Mouse (Mus musculus) adrenal gland, postnatal 25 days (tissue): Measurements from ENCODE around the gene Rpl19. TPM values are rescaled to one million over a fixed set of nuclear protein-coding genes. Genes with fewer than 3 reads are reported as not detected.

Source experiments
- DNase-seq: peaks from one replicate; pipeline ENCODE4 v3.0.0; 2021; ENCODE audit warnings: mixed read lengths
- total RNA-seq: library from RNA; stranded (reverse); gene quantifications from 2 replicates; pipeline ENCODE4 v1.2.3, GENCODE M21; 2021

The Rpl19 gene
- total RNA-seq, 1 experiment from 2014 or later = 1,136 TPM

DNA sequence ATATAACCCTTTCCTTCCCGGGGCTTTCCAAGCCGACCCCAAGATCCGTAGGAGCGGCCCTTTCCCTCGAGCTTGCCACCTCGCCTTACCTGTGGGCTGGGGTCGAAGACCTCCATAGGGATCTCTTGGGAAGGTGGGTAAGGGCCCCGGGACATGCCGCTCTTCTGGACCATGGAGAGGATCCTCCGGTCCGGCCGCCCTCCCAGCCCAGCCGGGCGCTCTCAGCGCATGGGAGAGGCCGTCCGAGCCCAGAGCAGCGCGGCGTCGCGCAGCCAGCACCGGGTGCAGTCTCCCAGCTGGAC is 4.3 kb upstream of the Rpl19 start:
- no peak for DNase-seq

DNA sequence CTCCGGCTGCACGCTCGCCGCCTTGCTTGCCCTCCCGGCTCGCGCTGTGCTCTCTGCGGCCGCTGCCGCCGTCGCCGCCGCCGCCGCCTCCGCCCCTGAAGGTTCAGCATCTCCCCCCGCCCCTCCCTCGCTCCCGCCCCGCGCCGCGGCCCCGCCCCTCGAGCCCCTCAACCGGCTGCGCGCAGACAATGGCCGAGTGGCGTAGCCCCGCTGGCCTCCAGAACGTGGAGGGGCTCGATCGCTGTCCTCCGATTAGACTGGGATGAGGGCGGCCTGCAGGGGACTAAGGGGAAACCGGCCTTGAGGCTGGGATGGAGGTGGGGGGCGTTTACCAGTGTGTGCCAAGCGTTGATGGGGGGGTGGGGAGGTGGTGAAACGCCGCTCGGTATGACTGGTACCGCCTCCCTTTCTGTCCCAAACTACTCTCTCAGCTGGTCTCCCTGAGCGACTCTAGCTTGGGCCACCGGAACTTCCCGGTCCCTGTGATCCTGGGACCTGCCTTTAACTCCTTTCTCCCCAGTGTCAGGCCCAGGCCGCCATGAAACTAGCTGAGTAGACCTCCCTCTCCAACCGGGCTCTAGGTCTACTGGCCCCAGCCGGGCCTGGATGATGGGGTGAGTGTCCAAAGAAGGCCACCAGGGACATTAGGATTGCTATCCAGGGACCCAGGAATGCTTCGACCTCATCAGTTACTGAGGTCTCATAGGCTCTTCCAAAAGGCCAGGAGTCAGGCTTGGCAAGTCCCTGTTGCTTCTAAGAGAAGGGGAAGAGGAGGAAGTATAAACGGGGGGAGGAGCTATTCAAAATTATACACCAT is 3.7 kb upstream of the Rpl19 start, which contains the start of gene Cacnb1:
Gene Cacnb1, minus strand, starts transcription at position 480 of the 817 bp plus-strand sequence.
- DNase-seq = peak; percentile 83

DNA sequence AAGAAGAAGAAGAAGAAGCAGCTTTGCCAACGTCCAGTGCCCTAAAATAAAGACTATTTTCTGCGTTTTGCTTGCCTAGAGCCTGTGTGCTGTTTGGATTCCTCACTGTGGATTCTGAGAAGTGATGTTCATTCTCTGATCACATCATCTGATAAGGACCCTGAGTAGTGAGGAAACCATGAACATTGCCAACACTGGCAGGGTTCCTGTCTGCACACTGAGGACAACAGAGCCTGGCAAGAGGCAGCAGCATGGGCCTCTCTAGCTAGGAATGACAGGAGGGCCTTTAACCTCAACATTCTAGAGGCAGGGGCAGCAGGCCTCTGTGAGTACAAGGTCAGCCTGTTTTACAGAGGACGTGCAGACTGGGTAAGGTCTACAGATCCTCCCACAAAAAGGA is 2.0 kb upstream of the Rpl19 start:
- DNase-seq = no peak

DNA sequence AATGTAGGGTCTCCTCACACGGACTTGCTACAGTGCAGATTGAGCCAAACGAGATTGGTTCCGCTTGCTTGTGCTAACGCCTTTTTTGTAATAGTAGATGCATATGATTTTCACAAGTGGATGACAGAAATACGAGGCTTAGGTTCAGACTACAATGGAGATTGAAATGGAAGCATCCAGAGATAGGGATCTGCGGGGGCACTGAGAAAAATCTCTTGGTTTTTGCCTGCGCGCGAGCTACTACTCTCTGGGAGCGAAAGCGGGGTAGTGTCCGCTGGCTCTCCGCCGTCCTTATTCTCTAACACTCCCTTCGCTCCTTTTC is 301 bp upstream of the Rpl19 start:
- DNase-seq = no peak

DNA sequence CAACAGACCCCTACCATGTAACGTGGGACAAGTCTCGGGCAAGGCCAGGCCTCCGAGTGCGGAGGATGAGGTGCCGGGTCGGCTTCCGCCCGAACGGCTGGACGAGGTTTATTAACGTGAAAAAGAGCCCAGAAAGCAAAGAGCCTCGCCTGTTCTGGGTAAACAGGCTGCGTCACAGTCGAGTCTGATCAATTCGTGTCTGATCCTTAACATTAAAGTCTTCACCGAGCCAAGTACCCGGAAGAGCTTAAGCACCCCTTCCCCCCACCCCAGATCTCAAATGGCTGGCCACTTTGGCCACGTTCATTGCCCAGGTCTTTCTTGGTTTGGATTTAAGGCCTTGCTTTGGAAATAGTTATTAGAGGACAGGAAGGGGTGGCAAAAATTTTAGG is 783 bp downstream of the Rpl19 start:
- no peak for DNase-seq

DNA sequence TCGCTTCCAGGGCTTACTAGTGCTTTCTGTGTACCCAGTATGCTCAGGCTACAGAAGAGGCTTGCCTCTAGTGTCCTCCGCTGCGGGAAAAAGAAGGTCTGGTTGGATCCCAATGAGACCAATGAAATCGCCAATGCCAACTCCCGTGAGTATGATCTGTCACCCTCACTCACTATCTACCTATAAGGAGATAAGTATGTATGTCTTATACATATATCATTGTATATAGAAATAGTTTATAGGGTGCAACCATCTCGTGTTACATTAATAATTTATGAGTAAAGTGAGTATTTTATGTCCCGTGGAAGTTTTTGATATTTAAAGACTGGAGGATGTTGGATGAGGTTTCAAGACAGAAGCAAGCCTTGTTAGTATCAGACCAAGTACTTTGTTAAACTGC is 1.3 kb downstream of the Rpl19 start:
- no peak for DNase-seq

DNA sequence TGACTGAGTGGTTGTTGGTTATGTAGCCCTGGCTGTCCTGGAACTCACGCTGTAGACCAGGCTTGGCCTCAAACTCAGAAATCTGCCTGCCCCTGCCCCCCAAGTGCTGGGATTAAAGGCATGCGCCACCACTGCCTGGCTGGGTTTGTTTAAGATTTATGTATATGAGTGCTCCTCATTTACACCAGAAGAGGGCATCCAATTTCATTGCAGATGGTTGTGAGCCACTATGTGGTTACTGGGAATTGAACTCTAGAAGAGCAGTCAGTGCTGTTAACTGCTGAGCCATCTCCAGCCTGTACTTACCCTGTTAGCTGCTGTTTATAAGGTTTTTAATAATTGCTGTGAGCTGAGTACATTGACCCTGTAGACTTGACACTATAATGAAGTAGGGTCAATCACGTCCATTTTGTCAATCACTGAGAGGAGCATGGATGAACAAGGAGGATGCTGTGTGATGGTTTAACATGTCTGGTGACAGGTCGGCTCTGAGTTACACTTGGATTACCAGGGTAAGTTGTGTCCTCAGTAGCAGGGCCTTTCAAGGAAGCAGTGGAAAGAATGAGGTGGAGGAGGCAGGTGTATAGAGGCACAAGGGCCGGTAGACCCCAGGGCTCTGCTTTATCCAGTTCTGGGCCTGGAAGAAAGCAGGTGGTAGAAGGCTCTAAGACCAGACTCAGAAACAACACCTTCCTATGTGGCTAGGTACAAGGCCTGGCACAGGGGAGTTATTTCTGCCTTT is 4.4 kb downstream of the Rpl19 start:
- DNase-seq = no peak

DNA sequence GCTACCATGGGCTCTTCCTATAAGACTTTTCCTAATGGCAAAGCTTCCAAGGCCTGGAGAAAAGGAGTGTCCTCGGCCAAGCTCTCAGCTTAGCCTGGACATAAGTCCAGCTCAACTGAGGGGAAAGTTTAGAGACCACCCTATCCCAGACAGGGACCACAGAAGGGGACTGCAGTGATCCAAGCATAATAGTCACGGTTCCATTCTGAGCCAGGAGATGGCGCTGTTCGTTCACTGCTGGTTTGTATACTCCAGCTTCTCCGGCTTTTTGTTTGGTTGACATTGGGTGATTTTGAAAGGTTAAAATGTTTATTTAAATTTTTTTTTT is 4.9 kb downstream of the Rpl19 start:
- peak; percentile 78 for DNase-seq

DNA sequence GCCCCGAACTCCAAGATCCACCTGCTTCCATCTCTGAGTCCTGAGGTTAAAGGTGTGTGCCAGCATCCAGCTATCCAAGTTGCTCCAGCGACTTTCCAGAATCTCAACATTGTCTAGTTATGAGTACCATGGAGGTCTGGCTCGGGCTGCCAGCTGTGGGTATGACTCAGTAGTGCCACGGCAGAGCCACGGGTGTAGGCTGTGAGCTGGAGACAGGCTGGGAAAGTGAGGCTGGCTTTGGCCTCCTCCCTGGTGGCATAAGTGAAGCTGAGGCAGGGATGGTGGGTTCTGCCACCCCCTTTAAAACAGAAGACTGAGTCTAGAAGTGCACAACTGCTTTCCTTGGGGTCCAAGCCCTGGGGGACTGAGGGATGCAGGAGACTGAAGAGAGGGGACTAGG is 7.6 kb downstream of the Rpl19 start:
- no peak for DNase-seq

DNA sequence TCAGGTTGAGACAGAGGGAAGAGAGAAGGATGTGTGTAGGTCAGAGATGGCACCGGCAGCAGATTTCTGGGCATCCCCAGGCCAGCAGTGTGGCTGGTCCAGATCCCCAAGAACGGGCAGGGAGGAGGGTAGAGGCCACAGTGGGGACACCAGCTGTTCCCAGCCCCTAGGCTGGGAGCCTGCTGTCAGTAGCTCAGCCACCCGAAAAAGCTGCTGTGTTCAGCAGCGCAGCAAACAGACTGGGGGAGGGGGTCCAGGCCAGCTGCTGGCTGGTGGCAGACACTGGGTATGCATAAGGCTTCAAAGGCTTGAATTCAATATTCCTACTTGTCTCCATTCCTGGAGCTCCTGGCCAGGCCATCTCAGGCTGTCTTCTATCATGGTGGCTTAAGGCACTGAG is 8.3 kb downstream of the Rpl19 start:
- no peak for DNase-seq

DNA sequence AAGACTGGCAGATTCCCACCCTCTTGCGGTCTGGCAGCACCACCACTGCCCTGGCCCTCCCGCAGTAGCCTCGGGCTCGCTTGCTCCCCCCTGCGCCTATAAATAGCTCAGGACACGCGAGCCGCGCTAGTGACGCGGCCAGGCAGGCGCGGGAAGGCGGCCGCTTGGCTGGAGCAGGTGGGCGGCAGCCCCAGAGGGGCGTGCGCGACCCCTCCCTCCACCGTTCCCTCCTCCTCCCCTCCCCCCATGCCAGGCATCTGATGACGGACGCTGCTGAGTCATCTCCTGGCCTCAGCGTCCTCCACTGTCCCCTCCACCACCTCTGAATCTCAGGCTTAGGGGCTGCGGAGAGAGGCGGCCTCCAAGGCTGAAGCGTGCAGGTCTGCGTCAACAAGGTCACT is 9.5 kb downstream of the Rpl19 start:
- DNase-seq = peak; percentile 64

DNA sequence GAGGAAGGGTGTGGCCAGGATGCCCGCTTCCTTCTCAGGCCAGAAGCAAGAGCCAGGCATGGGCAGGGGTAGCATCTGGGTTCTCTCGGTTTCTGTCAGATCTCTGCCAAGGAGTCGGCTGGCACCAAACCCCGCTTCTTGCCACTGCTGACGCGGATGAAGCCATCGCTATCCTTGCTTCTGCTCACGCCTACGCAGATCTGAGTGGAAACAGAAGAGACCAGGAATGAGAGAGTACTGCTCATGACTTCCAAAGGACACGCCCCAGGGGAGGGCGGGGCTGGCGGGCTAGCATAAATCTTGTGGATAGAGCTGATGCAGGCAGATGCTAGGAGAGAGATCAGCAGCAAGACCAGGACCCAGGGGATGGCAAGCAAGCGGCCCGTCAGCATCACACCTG is 11.4 kb downstream of the Rpl19 start:
- DNase-seq = no peak

DNA sequence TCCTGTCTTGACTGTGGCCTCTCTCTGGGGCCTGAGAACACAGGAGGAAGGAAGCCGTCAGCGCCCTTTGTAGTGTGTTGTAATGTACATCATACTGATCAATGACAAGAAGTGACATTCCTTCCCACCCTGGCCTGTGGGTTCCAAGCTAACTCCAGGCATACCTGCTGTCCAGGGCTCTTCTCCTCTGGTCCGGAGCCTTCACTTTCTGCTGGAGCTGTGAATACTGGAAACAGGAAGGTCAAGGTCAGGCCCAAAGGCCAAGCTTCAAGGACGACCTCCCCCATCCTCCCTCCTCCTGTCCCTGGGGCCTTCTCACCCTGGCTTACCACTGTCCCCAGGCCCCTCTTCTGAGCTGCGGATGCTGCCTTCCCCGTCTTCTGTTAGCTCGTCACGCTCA is 14.5 kb downstream of the Rpl19 start:
- no peak for DNase-seq

DNA sequence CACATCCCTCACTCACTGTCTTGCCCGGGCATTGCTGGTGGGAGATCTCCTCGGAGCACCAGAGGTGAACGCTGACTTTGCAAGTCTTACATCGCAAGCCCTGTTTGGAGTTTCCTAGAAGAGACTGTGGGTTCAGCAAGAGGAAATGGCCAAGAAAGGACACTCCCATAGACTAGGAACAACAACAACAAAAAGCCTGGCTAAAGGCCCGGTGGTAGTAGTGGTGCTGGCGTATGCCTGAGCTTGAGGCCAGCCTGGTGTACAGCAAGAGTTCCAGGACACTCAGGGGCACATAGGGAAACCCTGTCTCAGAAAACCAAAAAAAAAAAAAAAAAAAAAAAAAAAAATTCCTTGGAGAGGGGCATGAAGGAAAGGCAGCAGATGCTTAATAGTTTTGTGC is 16.2 kb downstream of the Rpl19 start:
- no peak for DNase-seq

DNA sequence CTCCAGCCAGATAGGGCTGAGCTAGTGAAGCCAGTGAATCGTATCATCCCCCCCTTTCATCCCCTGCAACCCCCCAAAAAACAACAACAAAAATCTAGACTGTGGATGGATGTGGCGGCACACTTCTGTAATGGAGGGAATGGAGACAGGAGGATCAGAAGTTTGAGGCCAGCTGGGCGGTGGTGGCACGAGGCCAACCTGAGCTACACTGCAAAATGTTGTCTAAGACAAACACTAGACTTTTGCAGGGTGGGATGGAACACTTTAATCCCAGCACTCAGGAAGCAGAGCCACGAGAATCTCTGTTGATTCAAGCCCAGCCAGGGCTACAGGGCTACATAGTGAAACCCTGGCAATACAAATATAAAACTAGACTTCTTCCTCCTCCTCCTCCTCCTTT is 17.6 kb downstream of the Rpl19 start:
- no peak for DNase-seq

DNA sequence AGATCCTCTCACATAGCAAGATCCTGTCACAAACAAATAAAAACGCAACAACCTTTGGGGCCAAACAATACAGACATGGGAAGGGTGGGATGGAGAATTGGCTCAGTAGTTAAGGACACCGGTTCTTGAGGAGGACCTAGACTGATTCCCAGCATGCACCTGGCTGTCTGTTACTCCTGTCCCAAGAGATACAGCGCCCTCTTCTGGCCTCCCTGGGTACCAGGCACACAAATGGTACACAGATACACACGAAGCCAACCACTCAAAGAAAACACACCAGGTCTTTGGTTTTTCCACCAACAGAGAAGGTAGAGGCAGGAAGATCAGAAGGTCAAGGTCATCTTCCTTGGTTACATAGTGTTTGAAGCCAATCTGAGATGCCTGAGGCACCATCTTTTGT is 19.1 kb downstream of the Rpl19 start:
- DNase-seq = no peak

DNA sequence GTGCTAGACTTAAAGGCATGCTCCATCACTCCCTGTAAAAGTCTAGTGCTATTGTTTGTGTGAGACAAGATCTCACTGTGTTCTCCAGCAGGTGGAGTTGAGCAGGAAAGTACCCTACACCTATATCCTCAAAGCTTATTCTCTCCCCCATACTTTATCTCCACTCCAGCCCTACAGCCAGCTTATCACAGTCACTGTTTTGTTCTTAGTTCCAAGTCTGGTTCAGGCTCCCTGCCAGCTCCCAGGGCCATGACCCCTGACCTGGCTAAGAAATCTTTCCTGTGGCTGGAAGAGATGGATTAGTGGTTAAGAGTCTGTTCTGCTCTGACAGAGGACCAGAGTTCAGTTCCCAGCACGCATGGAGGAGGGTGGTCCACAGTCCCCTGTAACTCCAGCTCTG is 20.0 kb downstream of the Rpl19 start:
- DNase-seq = peak; percentile 78

DNA sequence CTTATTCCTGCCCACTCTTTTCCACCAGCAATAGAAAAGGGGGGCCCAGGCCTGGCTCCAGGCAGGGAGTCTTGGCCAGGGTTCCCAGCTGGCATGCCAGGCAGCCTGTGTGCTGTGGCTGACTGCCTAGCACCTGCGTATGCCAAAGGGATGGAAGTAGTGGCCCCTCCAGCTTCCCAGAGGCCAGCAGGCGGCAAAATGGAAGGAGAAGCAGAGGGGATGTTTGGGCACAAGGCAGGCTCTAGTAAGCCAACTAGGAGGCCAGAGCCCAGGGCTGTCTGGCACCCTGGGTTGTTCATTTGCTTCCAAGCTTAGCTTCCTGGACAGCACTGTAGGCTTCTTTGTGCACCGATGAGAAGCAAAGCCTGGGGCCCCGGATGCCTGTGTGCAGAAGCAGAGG is 21.2 kb downstream of the Rpl19 start:
- DNase-seq = peak; percentile 41

DNA sequence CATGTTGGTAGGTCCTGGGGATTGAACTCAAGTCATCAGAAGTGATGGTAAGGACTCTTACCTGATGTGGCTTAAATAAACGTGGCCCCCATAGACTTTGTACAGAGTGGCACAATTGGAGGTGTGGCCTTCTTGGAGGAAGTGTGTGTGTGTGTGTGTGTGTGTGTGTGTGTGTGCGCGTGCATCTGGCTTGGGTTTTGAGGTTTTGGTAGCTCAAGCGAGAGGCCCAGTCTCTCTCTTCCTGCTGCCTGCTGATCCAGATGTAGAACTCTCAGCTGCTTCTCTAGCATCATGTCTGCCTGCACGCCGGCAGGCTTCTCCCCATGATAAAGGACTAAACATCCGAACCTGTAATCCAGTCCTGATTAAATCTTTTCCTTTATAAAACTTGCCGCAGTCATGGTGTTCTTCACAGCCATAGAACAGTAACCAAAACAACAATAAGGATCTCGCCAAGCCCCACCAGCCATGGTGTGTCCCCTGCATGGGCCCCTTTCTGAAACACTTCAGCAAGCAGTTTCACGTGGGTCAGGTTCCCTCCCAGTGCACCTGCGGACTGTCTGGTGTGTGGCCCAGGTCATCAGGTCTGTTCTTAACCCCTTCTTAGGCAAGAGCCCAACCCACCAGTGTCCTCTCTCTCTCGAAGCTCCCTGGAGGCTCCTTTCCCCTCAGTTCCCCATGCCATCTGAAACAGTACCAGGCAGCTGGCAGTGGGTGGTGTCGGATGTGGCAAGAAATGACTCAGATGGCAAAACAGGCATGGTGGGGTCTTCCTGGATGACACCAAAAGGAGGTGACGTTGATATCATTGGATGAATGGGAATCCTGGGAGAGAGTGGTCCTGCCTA is 23.4 kb downstream of the Rpl19 start:
- DNase-seq = no peak

DNA sequence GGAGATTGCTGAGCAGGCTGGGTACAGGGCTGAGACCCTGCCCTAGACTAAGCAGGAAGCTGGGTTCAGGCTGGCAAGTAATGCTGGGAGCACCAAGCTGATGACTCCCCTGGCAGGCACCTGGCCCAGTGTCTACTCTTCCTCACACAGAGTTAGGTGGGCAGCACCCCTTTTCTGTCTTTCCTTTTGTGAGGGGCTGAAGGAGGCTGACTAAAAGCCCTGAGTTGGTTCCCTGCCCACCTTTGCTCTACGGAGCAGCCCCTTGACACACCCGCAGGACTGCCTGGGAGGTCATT is 24.0 kb downstream of the Rpl19 start:
- no peak for DNase-seq

DNA sequence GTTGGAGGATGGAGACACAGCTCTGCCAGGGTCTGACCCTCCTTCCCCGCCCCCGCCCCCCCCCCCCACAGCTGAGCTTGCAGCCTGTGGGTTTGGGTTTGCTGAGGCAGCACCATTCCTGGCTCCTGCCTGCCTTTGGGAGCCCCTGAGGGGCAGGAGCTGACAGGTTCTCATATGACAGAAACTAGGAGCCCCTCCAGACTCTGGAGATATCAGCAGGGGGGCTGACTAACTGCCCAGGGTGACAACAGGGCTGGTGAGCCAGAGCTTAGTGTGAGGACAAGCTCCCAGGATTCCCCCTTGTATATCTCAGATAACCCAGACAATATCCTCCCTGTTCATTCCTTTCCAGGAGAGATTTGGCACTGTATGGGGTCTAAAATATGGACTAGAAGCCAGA is 24.4 kb downstream of the Rpl19 start:
- no peak for DNase-seq

DNA sequence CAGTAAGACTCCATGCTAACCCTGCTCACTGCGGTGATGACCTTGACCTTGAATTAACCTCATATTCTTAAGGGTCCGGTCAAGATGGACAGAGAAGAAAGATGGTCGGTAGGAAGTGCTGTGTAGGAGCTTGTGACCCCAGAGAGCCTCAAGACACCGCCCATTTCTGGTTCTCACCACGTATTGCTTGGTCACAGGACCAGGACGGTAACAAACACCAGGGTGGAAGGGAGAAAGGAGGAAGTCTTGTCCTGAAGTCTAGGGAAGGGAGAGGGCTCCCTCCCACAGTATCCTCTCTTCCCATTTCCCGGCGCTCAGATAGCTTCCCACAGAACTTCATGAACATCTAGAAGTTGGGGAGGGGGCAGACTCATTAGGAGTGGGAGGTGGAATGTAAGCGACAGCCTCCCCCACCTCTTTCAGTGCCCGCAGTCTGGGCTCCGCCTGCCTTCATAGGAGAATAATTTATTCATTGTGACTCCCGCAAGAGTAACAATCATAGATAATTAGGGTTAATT is 25.2 kb downstream of the Rpl19 start:
- DNase-seq = no peak
